Mouse (Mus musculus) urinary bladder, postnatal 10 days (tissue): ENCODE measurements at regions not wholly inside any gene's neighbourhood (a gene's known extent, or its start where the extent isn't known, plus 50 kb on each side); places are given as distances from the start of the nearest gene placed in this dataset.

Experiments
- DNase-seq: peaks from one replicate; pipeline ENCODE4 v3.0.0; 2022; ENCODE audit warnings: low spot score

DNA sequence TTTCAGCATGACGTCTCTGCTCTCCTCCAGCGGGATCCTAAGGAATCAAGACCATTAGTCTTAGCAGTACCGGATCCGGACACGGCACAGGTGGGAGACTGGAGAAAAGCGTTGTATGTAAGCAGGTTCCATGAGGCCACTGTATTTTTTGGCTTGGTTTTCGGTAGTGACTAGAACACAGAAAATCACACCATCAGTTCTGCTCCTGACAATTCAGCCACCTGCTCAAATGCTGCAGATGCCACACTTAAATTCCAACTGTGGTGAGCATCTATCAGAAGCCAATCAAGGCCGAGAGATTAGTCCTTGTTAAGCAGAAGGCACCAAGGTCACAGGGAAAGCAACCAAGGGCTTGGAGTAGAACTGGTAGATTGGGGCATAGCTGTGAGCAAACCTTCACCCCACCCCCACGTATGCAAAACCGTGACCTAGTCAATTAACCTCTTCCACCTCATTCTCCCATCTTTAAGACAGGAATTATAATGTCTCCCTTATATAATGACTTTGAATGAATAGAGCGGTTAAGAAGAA, 452.2 kb downstream of the Bnc2 start:
- no peak for DNase-seq

- no peak for DNase-seq
Measured at GRCm38 (mm10) chr4:84224556-84224955, 450.5 kb downstream of the Bnc2 start.
